Mouse (Mus musculus) cerebellum, postnatal 25 days (tissue): Measurements from ENCODE around the gene Gm21988.
A peak's percentile ranks its signal among the peaks of the same experiment; 100 is the strongest.

Source experiments
- DNase-seq, 2 experiments: peaks; one replicate each; pipeline ENCODE4 v3.0.0; 2021; ENCODE audit warnings: mixed read lengths in 2 of 2

The Gm21988 gene

GRCm38 (mm10) chr11:70235254-70235900, 4.3 kb downstream of the Gm21988 start:
- no peak for DNase-seq

GRCm38 (mm10) chr11:70234497-70234896, 5.1 kb downstream of the Gm21988 start:
- no peak for DNase-seq

- DNase-seq: peak in 1 of 2 experiments; percentile 47
Measured at GRCm38 (mm10) chr11:70234037-70234436, 5.6 kb downstream of the Gm21988 start.

GRCm38 (mm10) chr11:70233016-70233415, 6.6 kb downstream of the Gm21988 start:
- peak in 1 of 2 experiments; percentile 71 for DNase-seq

- peak; percentile 83 to 87 for DNase-seq
Measured at GRCm38 (mm10) chr11:70232546-70232945, 7.1 kb downstream of the Gm21988 start.

- peak; percentile 87 to 92 for DNase-seq
Measured at GRCm38 (mm10) chr11:70230239-70230727, 9.3 kb downstream of the Gm21988 start.

GRCm38 (mm10) chr11:70229260-70230010, 10.2 kb downstream of the Gm21988 start, which contains the start of gene Bcl6b:
Bcl6b (minus strand) TSS chr11:70229798.
- no peak for DNase-seq

- peak; percentile 82 to 91 for DNase-seq
Measured at GRCm38 (mm10) chr11:70228828-70229227, 10.8 kb downstream of the Gm21988 start.

GRCm38 (mm10) chr11:70227661-70228245, 11.9 kb downstream of the Gm21988 start:
- DNase-seq: no peak

GRCm38 (mm10) chr11:70227126-70227525, 12.5 kb downstream of the Gm21988 start:
- no peak for DNase-seq

GRCm38 (mm10) chr11:70226602-70226890, 13.1 kb downstream of the Gm21988 start:
- no peak for DNase-seq

GRCm38 (mm10) chr11:70225798-70226601, 13.6 kb downstream of the Gm21988 start:
- peak in 1 of 2 experiments; percentile 45 for DNase-seq

GRCm38 (mm10) chr11:70223724-70224123, 15.9 kb downstream of the Gm21988 start:
- DNase-seq: no peak

GRCm38 (mm10) chr11:70221603-70222500, 17.8 kb downstream of the Gm21988 start:
- DNase-seq: peak in 1 of 2 experiments; percentile 51

GRCm38 (mm10) chr11:70220731-70221602, 18.7 kb downstream of the Gm21988 start, which contains the start of gene Slc16a13:
Slc16a13 (minus strand) TSS chr11:70221064.
- DNase-seq: peak; percentile 95 to 98

- DNase-seq: peak; percentile 72 to 73
Measured at GRCm38 (mm10) chr11:70220323-70220722, 19.3 kb downstream of the Gm21988 start.

GRCm38 (mm10) chr11:70219873-70220272, 19.8 kb downstream of the Gm21988 start:
- DNase-seq: peak in 1 of 2 experiments; percentile 2

- peak in 1 of 2 experiments; percentile 42 for DNase-seq
Measured at GRCm38 (mm10) chr11:70218741-70219470, 20.7 kb downstream of the Gm21988 start.

GRCm38 (mm10) chr11:70218039-70218438, 21.6 kb downstream of the Gm21988 start:
- DNase-seq: no peak

- peak in 1 of 2 experiments; percentile 36 for DNase-seq
Measured at GRCm38 (mm10) chr11:70216103-70216502, 23.5 kb downstream of the Gm21988 start.
